Mouse (Mus musculus): ENCODE data around the gene Apon.
A peak's percentile ranks its signal among the peaks of the same experiment; 100 is the strongest.
"Not testable (repeated sequence)": the region's sequence is repeated elsewhere in the genome, so short reads cannot be mapped to it uniquely, and the experiment has no call there.

The Apon gene

GRCm38 (mm10) chr10:128272819-128273439 is 19.0 kb downstream of the Apon start:
- not testable (repeated sequence) for DNase-seq (ENCODE audit: low spot score)

GRCm38 (mm10) chr10:128275374-128275773 is 21.5 kb downstream of the Apon start:
- DNase-seq (ENCODE audit: low spot score), result not testable (repeated sequence)

- DNase-seq (ENCODE audit: low spot score), result no peak
Observed at GRCm38 (mm10) chr10:128278158-128278557, 24.3 kb downstream of the Apon start.

- DNase-seq (ENCODE audit: low spot score), result no peak
Observed at GRCm38 (mm10) chr10:128280943-128281342, 27.0 kb downstream of the Apon start.

GRCm38 (mm10) chr10:128281682-128282081 is 27.8 kb downstream of the Apon start:
- no peak for DNase-seq (ENCODE audit: low spot score)

GRCm38 (mm10) chr10:128282886-128283450 is 29.1 kb downstream of the Apon start:
- DNase-seq (ENCODE audit: low spot score), result no peak

- DNase-seq (ENCODE audit: low spot score), result peak; percentile 86
Observed at GRCm38 (mm10) chr10:128283604-128284579, 30.0 kb downstream of the Apon start.

- DNase-seq (ENCODE audit: low spot score), result not testable (repeated sequence)
Observed at GRCm38 (mm10) chr10:128290594-128290993, 36.7 kb downstream of the Apon start.

GRCm38 (mm10) chr10:128296370-128297090 is 42.6 kb downstream of the Apon start:
- DNase-seq (ENCODE audit: low spot score), result no peak

GRCm38 (mm10) chr10:128297221-128297620 is 43.3 kb downstream of the Apon start:
- peak; percentile 67 for DNase-seq (ENCODE audit: low spot score)

- peak; percentile 78 for DNase-seq (ENCODE audit: low spot score)
Observed at GRCm38 (mm10) chr10:128297622-128298021, 43.7 kb downstream of the Apon start.

GRCm38 (mm10) chr10:128298243-128298642 is 44.3 kb downstream of the Apon start:
- DNase-seq (ENCODE audit: low spot score), result no peak

- DNase-seq (ENCODE audit: low spot score), result no peak
Observed at GRCm38 (mm10) chr10:128298702-128299171, 44.8 kb downstream of the Apon start, which contains the start of gene Il23a. Gene Il23a (minus strand): TSS chr10:128298752.

- no peak for DNase-seq (ENCODE audit: low spot score)
Observed at GRCm38 (mm10) chr10:128302357-128302756, 48.5 kb downstream of the Apon start.

GRCm38 (mm10) chr10:128302785-128303125 is 48.9 kb downstream of the Apon start:
- DNase-seq (ENCODE audit: low spot score), result peak; percentile 58

GRCm38 (mm10) chr10:128303126-128304021 is 49.5 kb downstream of the Apon start, which contains the start of gene Pan2:
Gene Pan2 (plus strand): TSS chr10:128303335.
- DNase-seq (ENCODE audit: low spot score), result peak; percentile 98

Data from testis, postnatal 10 days (tissue).